Mouse (Mus musculus): Measurements from ENCODE around the gene Mapk8ip1.

DNA sequence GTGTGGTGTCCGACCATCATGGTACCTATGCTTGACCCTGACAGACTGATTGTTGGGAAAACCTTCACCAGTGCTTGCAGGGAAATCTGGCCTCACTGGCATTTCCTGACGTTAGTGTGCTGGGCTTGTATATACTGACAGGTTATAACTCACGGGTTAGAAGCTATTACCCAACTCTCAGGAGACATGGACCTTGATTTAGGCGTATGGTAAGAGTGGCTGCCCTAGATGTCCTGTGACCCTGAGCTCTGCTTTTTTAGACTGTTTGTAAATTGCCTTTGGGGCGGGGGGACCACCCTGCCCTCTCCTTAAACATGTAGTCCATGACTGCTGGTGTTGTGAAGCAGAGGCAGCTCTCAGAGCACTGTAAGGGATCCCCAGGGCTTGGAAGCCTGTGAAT, 50.4 kb downstream of the Mapk8ip1 start:
- no peak for TF ChIP-seq CTCF (IDR thresholded peaks at IDR 0.05; ENCODE audit: control insufficient read depth, insufficient read depth, low read length)
- no peak for TF ChIP-seq POLR2A (IDR thresholded peaks at IDR 0.05; ENCODE audit: borderline replicate concordance, control insufficient read depth, low read depth, low read length)

All from bone marrow, adult 2 months (tissue).